Mouse (Mus musculus) c-Kit-positive CD71-positive TER-119-negative erythroid progenitor cells, embryonic 14.5 days (primary cell): ENCODE data around the gene Srgn.

Source experiments
- DNase-seq: peaks from one replicate; pipeline ENCODE4 v3.0.0-alpha.2; 2013; ENCODE audit warnings: low read depth

The Srgn gene

DNA sequence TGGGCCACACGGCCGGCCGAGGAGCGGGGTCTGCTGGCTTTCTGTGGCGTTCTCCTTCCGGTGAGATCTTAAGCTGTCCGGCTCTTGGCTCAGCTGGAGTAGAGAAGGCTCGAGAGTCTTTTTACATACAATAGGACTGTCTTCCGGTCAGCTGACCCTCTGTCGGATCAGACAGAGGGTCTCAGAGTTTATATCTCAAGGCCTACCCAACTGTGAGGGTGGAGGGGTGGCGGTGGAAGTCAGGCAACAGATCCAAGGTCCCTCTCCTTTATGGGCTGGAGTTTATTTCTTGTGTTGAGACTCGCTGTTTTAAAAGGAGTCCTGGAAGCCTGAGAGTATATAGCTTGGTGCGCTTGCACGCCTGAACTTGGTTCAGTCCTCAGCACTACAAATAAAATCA lies at the start of gene Srgn:
Srgn (minus strand) TSS at position 101 of the 400 bp plus-strand sequence.
- DNase-seq: no peak

GRCm38 (mm10) chr10:62575001-62575400 lies 47.8 kb upstream of the Srgn start:
- DNase-seq: no peak

DNA sequence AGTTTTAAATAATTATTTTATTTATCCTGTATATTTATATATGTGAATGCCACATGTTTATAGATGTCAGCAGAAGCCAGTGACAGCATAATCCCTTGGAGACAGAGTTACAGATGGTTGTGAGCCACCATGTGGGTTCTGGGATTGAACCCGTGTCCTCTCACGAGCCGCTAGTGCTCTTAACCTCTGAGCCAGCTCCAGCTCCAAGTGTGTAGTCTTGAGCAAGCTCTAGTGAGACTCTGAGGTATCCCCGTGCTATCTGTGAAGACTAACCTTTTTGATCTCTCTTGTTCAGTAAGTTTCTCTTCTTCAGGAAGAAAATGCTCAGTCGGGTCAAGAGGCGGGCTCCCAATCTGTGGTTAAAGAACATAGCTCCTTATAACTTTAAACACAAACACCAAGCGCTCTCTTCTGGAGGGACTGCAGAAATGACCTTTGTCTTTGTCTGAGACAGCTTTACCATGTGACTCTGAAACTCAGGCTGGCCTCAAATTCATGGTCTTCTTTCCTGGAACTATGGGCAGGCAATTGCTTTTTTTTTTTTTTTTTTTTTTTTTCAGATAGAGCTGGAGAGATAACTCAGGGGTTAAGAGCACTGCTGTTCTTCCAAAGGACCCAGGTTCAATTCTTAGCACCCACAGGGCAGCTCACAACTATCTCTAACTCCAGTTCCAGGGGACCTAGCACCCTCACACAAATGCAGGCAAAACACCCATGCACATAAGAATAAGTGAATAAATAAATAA lies 43.0 kb upstream of the Srgn start:
- DNase-seq: no peak

DNA sequence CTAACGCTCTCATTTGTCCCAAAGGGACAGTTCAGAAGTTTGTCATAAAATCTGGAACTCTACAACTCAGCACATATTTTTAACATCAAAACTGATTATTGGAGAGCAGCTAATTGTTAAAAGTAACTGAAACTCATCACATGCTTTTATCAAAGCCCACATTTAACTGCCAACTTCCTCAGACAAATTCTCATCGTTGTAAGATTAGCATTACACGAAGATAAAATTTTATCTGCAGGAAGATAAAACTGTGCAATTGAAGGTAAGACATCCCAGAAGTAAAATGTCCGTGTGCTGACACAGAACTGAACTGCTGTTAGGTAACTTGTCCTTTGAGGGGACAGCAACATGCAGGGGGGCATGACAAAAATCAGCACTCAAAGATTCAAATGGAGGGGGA lies 41.6 kb upstream of the Srgn start:
- DNase-seq: no peak

DNA sequence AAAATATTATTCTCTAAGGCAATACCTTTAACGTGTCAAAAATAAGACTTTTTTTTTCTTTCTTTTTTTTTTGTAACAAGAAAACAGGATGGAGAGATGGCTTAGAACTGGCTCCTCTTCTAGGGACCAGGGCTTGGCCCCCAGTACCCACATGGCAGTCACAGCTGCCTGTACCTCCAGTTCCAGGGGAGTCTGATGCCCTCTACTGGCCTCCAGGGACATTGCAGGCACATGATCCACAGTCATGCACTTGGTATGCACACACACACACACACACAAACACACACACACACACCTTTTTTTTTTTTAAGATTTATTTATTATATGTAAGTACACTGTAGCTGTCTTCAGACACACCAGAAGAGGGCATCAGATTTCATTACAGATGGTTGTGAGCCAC lies 30.5 kb upstream of the Srgn start:
- no peak for DNase-seq

GRCm38 (mm10) chr10:62556558-62556901 lies 29.3 kb upstream of the Srgn start:
- no peak for DNase-seq

DNA sequence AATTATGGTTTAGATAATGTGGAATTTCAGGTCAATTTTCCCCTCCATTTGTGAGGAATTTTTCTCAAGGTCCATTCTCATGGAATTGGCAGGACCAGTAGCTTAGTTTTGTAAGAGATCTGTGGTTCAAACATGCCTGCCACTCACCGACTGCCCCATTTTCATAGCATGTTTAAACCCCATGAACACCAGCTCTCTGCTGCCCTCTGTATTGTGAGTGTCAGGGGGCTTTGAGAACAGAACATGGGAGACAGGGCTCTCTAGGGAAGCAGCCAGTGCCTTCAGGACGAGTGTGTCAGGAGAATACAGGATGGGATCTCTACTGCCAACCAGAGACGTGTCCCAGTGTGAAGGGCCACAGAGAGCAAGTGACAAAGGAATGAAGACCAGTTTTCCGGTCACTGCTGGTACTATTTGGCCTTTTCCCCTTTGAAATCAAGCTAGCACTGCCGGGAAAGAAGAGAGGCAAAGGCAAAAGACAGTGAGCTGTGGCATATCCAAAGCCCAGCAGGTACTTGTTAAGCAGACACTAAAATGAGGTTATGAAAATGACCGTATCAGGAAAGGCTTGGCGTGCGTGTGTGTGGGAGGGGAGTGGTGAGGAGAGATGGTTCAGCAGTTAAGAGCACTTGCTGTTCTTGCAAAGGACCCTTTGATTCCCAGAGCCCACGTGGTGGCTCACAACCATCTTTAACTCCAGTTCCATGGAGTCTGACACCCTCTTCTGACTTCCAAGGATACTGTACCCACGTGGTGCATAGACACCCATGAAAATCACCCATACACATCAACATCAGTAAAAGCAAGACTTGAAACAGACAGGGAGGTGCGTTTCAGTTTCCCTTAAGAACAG lies 28.7 kb upstream of the Srgn start:
- no peak for DNase-seq

DNA sequence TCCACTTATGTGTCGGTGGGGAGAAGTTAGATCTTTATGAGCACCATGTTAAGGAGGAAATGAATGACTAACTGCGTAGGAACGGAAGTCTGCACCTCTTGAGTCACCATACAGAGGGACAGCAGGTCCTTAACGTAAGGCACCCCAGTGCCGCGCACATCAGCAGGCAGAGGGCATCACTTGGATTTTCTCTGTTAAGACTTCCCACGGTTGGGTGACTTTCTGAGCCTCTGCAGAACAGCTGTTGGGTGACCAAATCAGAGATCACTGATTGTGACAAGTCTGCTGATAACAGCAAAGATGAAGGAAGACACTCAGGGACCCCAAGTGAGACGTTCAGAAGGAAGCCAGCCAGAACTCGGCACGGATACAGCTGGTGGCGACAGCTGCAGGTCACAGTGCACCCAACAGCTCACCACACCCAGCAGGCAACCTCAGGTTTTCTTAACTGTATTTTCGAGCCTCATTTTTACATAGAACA lies 26.4 kb upstream of the Srgn start:
- DNase-seq: no peak

- no peak for DNase-seq
These were observed 23.6 kb upstream of the Srgn start for GRCm38 (mm10) chr10:62550787-62551300.

- peak; percentile 83 for DNase-seq
These were observed 22.4 kb upstream of the Srgn start for GRCm38 (mm10) chr10:62549523-62550166.

DNA sequence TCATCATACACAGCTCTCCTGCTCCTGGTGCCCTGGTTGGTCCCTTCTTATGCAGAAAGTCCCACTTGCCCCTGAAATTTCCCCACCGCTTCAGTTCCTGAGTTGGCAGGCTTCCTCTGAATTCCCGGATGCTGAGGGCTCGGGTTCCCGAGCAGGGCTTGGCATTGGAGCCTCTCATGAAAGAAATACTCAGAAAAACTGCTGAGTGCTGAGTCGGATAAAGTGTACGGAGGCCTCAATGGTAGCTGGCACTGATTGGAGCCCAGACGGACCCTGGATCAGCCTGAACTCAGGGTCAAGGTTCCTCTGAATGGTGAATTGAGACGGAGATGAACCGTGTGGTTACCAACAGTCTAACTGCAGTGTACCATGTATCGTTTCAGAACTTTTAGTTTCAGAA lies 19.2 kb upstream of the Srgn start:
- no peak for DNase-seq

DNA sequence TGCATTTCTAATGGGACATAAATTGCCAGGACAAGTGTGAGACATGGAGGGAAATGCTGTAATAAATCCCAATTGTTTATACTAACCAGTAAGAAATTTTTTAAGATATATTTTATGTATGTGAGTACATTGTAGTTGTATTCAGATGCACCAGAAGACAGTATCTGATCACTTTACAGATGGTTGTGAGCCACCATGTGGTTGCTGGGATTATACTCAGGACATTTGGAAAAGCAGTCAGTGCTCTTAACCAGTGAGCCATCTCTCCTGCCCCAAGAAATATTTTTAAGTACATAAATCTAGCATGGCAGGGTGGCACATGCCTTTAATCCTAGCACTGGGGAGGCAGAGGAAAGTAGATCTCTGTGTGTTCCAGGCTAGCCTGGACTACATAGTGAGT lies 18.5 kb upstream of the Srgn start:
- DNase-seq: no peak

- no peak for DNase-seq
These were observed 17.1 kb upstream of the Srgn start for GRCm38 (mm10) chr10:62544316-62544715.

DNA sequence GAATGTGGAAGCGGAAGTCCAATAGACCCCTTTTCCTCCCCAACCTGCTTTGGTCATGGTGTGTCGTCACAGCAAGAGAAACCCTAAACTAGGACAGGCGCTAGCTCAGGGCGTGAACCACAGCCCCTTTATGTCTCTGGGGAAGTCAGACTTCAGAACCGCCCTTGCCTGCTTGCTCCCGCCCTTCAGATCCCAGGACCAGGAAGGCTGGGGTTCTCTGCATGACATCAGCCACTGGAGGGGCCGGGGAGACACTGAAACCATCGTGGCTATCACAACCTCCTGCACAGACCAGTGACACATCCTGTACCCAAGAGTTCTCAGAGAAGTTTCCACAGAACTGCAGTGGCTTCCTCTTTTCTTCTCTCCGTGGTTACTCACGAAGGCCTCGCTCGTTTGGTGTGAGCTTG lies 16.2 kb upstream of the Srgn start:
- DNase-seq: no peak

DNA sequence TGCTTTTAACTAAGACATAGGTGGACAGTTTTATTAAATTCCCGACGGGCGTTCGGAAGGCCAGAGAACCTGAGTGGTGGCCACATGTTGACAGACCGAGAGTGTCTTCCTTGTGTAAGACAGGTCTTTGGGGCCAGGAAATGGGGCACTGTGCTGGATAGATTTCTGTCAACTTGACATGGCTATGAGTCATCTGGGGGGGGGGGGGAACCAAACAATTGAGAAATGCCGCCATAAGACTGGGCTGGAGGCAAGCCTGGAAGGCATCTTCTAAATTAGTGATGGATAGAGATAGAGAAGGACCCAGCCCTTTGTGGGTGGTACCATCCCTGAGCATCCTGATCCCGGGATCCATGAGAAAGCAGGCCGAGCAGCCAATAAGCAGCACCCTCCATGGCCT lies 15.7 kb upstream of the Srgn start:
- DNase-seq: no peak

DNA sequence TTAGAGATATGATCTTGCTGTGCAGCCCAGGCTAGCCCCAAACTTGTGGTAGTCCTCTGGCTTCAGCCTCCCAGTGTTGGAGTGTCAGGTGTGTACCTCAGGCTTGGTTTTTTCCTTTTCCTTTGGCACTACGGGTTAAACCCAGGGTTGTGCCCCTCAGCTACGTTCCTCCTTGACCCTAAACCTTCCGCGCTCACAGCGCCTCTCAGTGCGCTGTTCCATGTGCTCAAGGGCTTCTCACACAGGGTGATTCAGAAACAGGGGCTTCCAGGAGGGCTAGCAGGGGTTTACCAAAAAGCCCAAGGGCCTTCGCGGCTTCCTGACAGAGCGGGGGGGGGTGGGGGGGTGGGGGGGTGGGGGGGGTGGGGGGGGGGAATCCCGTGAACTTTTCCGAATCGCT lies 15.3 kb upstream of the Srgn start:
- DNase-seq: no peak

GRCm38 (mm10) chr10:62541499-62541898 lies 14.2 kb upstream of the Srgn start:
- no peak for DNase-seq

DNA sequence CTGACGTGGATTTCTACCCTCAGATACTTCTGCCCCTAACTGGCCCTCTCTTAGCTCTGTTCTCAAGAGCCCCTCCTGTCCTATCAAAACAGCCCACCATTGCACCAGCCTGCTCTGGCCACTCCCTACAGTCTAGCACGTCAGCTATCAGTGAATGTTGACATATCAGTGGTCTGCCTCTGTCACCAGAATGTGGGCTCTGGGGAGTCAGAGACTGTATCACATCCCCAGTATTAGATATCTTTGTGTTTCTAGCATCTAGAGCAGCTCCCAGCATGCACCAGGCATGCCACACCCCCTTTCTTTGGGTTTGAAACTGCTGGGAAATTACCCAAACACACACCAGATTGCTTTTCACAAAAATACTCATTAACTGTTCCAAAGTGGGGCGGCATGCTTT lies 13.5 kb upstream of the Srgn start:
- DNase-seq: peak; percentile 44

DNA sequence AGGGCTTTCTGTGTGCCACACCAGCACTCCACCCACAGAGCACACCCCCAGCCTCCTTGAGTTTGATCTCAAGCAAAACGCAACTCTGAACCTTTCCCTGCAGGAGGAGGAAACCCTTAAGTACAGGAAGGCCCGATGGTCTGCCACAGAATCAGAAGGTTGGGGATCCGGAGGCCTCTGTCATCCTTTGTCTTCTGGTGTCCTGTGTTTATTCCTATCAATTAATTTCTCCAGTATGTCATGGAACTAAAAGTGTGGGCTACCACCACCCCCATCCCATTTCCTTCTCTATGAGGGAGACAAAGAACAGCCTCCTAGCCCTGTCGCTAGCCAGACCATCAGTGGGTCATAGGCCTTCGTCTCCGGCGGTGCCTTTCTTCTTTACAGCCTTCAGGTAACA lies 7.3 kb upstream of the Srgn start:
- no peak for DNase-seq

DNA sequence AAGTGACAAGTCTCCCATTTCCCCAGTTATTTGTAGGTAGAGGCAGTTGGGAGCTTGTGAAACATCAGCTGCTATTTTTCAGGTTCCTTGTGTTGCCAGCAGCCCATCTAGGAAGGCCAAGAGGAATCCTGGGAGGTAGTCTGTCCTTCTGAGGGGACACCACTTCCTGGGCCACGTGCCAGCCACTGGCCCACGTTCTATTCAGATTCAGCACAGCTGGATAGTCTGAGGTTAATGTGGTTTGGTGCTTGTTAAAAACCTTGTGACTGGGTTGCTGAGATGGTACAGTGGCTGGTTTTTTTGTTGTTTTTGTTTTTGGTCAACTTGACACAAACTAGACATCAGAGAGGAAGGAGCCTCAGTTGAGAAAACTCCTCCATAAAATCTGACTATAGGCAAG lies 5.6 kb upstream of the Srgn start:
- no peak for DNase-seq

GRCm38 (mm10) chr10:62530183-62530582 lies 2.9 kb upstream of the Srgn start:
- no peak for DNase-seq

- no peak for DNase-seq
These were observed 4.8 kb downstream of the Srgn start for GRCm38 (mm10) chr10:62522346-62522950.
